Mouse (Mus musculus): ENCODE data around the gene Slc22a16.

Slc22a16 gene

GRCm38 (mm10) chr10:40629656-40630311 lies 59.6 kb downstream of the Slc22a16 start, which contains the start of gene Ddo:
Gene Ddo, plus strand, starts transcription at chr10:40630011.
- H3K4me1 ChIP-seq (replicated peaks; ENCODE audit: low read depth, low read length), result no peaks in the 10 kb centered on the region; the same call in 1 of the 2 replicates
- TF ChIP-seq NANOG (IDR thresholded peaks at IDR 0.05; ENCODE audit: borderline replicate concordance, low read length), result no peak
- TF ChIP-seq POU5F1 (IDR thresholded peaks at IDR 0.05; ENCODE audit: borderline replicate concordance, low read length), result no peak
- no peak for TF ChIP-seq CTCF (conservative IDR thresholded peaks at IDR 0.05; ENCODE audit: low read length)

GRCm38 (mm10) chr10:40630457-40630856 lies 60.3 kb downstream of the Slc22a16 start:
- Histone ChIP-seq H3K9me3 (ENCODE audit: low read length) (peaks cover 9% of the 10 kb centered on the region; the same call in 1 of the 2 replicates), H3K4me1 (replicated peaks; ENCODE audit: low read depth, low read length) (no peaks in the 10 kb centered on the region; the same call in 1 of the 2 replicates), H3K4me3 (replicated peaks; ENCODE audit: low read length) (no peak overlapping the region), H3K36me3 (ENCODE audit: insufficient read depth, low read length) (no peaks in the 10 kb centered on the region), H3K27me3 (ENCODE audit: insufficient read depth, low read length) (no peaks in the 10 kb centered on the region)
- no peak for TF ChIP-seq POU5F1 (IDR thresholded peaks at IDR 0.05; ENCODE audit: borderline replicate concordance, low read length)
- TF ChIP-seq CTCF (conservative IDR thresholded peaks at IDR 0.05; ENCODE audit: low read length), result no peak
- TF ChIP-seq NANOG (IDR thresholded peaks at IDR 0.05; ENCODE audit: borderline replicate concordance, low read length), result no peak

More at GRCm38 (mm10) chr10:40629656-40630311, 59.6 kb downstream of the Slc22a16 start, which contains the start of gene Ddo:
- no peaks in the 10 kb centered on the region for H3K27me3 ChIP-seq (ENCODE audit: insufficient read depth, low read length)
- peaks cover 9% of the 10 kb centered on the region; the same call in 1 of the 2 replicates for H3K9me3 ChIP-seq (ENCODE audit: low read length)
- H3K36me3 ChIP-seq (ENCODE audit: insufficient read depth, low read length), result no peaks in the 10 kb centered on the region
- no peak within 1 kb of the TSS for H3K4me3 ChIP-seq (replicated peaks; ENCODE audit: low read length)

- Histone ChIP-seq H3K36me3 (ENCODE audit: insufficient read depth, low read length) (no peaks in the 10 kb centered on the region), H3K27me3 (ENCODE audit: insufficient read depth, low read length) (no peaks in the 10 kb centered on the region), H3K4me1 (replicated peaks; ENCODE audit: low read depth, low read length) (no peaks in the 10 kb centered on the region; the same call in 1 of the 2 replicates), H3K4me3 (replicated peaks; ENCODE audit: low read length) (no peak overlapping the region), H3K9me3 (ENCODE audit: low read length) (peaks cover 9% of the 10 kb centered on the region; the same call in 1 of the 2 replicates)
- TF ChIP-seq POU5F1 (IDR thresholded peaks at IDR 0.05; ENCODE audit: borderline replicate concordance, low read length) (no peak), NANOG (IDR thresholded peaks at IDR 0.05; ENCODE audit: borderline replicate concordance, low read length) (no peak), CTCF (conservative IDR thresholded peaks at IDR 0.05; ENCODE audit: low read length) (no peak)
These were observed 60.8 kb downstream of the Slc22a16 start for GRCm38 (mm10) chr10:40630961-40631360.

GRCm38 (mm10) chr10:40632087-40632486 lies 62.0 kb downstream of the Slc22a16 start:
- Histone ChIP-seq H3K4me1 (replicated peaks; ENCODE audit: low read depth, low read length) (no peaks in the 10 kb centered on the region; the same call in 1 of the 2 replicates), H3K4me3 (replicated peaks; ENCODE audit: low read length) (no peak overlapping the region), H3K27me3 (ENCODE audit: insufficient read depth, low read length) (no peaks in the 10 kb centered on the region), H3K36me3 (ENCODE audit: insufficient read depth, low read length) (no peaks in the 10 kb centered on the region), H3K9me3 (ENCODE audit: low read length) (peaks cover 9% of the 10 kb centered on the region; the same call in 1 of the 2 replicates)
- no peak for TF ChIP-seq CTCF (conservative IDR thresholded peaks at IDR 0.05; ENCODE audit: low read length)
- TF ChIP-seq POU5F1 (IDR thresholded peaks at IDR 0.05; ENCODE audit: borderline replicate concordance, low read length), result no peak
- no peak for TF ChIP-seq NANOG (IDR thresholded peaks at IDR 0.05; ENCODE audit: borderline replicate concordance, low read length)

GRCm38 (mm10) chr10:40637331-40637730 lies 67.2 kb downstream of the Slc22a16 start:
- H3K36me3 ChIP-seq (ENCODE audit: insufficient read depth, low read length), result no peaks in the 10 kb centered on the region
- peaks cover 8% of the 10 kb centered on the region for H3K27me3 ChIP-seq (ENCODE audit: insufficient read depth, low read length)
- H3K4me1 ChIP-seq (replicated peaks; ENCODE audit: low read depth, low read length), result peaks cover 36% of the 10 kb centered on the region
- TF ChIP-seq POU5F1 (IDR thresholded peaks at IDR 0.05; ENCODE audit: borderline replicate concordance, low read length) (no peak), CTCF (conservative IDR thresholded peaks at IDR 0.05; ENCODE audit: low read length) (no peak), NANOG (IDR thresholded peaks at IDR 0.05; ENCODE audit: borderline replicate concordance, low read length) (no peak)
- H3K9me3 ChIP-seq (ENCODE audit: low read length), result no peaks in the 10 kb centered on the region
- H3K4me3 ChIP-seq (replicated peaks; ENCODE audit: low read length), result no peak overlapping the region

- peaks cover 3% of the 10 kb centered on the region; the same call in 1 of the 2 replicates for H3K9me3 ChIP-seq (ENCODE audit: low read length)
- TF ChIP-seq POU5F1 (IDR thresholded peaks at IDR 0.05; ENCODE audit: borderline replicate concordance, low read length) (no peak), CTCF (conservative IDR thresholded peaks at IDR 0.05; ENCODE audit: low read length) (no peak), NANOG (IDR thresholded peaks at IDR 0.05; ENCODE audit: borderline replicate concordance, low read length) (no peak)
- no peaks in the 10 kb centered on the region for H3K36me3 ChIP-seq (ENCODE audit: insufficient read depth, low read length)
- H3K4me3 ChIP-seq (replicated peaks; ENCODE audit: low read length), result no peak overlapping the region
- peaks cover 10% of the 10 kb centered on the region for H3K27me3 ChIP-seq (ENCODE audit: insufficient read depth, low read length)
- peaks cover 36% of the 10 kb centered on the region for H3K4me1 ChIP-seq (replicated peaks; ENCODE audit: low read depth, low read length)
These were observed 68.1 kb downstream of the Slc22a16 start for GRCm38 (mm10) chr10:40638276-40638675.

GRCm38 (mm10) chr10:40638823-40639819 lies 69.0 kb downstream of the Slc22a16 start:
- H3K4me1 ChIP-seq (replicated peaks; ENCODE audit: low read depth, low read length), result peaks cover 36% of the 10 kb centered on the region
- TF ChIP-seq POU5F1 (IDR thresholded peaks at IDR 0.05; ENCODE audit: borderline replicate concordance, low read length) (no peak), CTCF (conservative IDR thresholded peaks at IDR 0.05; ENCODE audit: low read length) (no peak), NANOG (IDR thresholded peaks at IDR 0.05; ENCODE audit: borderline replicate concordance, low read length) (no peak)
- H3K36me3 ChIP-seq (ENCODE audit: insufficient read depth, low read length), result no peaks in the 10 kb centered on the region
- peak overlapping the region; percentile 57 for H3K4me3 ChIP-seq (replicated peaks; ENCODE audit: low read length)
- peaks cover 10% of the 10 kb centered on the region for H3K27me3 ChIP-seq (ENCODE audit: insufficient read depth, low read length)
- peaks cover 3% of the 10 kb centered on the region; the same call in 1 of the 2 replicates for H3K9me3 ChIP-seq (ENCODE audit: low read length)

GRCm38 (mm10) chr10:40640406-40640805 lies 70.3 kb downstream of the Slc22a16 start:
- TF ChIP-seq POU5F1 (IDR thresholded peaks at IDR 0.05; ENCODE audit: borderline replicate concordance, low read length) (no peak), CTCF (conservative IDR thresholded peaks at IDR 0.05; ENCODE audit: low read length) (no peak), NANOG (IDR thresholded peaks at IDR 0.05; ENCODE audit: borderline replicate concordance, low read length) (no peak)
- no peaks in the 10 kb centered on the region for H3K36me3 ChIP-seq (ENCODE audit: insufficient read depth, low read length)
- peaks cover 6% of the 10 kb centered on the region for H3K9me3 ChIP-seq (ENCODE audit: low read length)
- peaks cover 10% of the 10 kb centered on the region for H3K27me3 ChIP-seq (ENCODE audit: insufficient read depth, low read length)
- H3K4me3 ChIP-seq (replicated peaks; ENCODE audit: low read length), result 0 out of 2 replicates have a peak overlapping the region, but pooled peaks have one; percentile 10
- H3K4me1 ChIP-seq (replicated peaks; ENCODE audit: low read depth, low read length), result peaks cover 36% of the 10 kb centered on the region

Measured in E14TG2a.4 (cell line).